Mouse (Mus musculus) hindbrain, embryonic 14.5 days (tissue): ENCODE measurements around the gene Boc. TPM values are rescaled to one million over a fixed set of nuclear protein-coding genes. Genes with fewer than 3 reads are reported as not detected.

Source experiments
- ATAC-seq: fragments of 200-750 bp; cut with Nextera tagmentation; 2 replicates; pipeline ENCODE4 v1.8.0; 2017; ENCODE audit warnings: moderate number of reproducible peaks, mild to moderate bottlenecking, moderate TSS enrichment, moderate library complexity; ENCODE audit not compliant: low FRiP score
- DNase-seq: peaks from one replicate; pipeline ENCODE4 v3.0.0-alpha.2; 2015; ENCODE audit warnings: low spot score
- H3K27ac ChIP-seq: fragments of 300-500 bp; sonication (generic); 2 replicates; pipeline ENCODE4 v1.5.1; 2014; ENCODE audit warnings: mild to moderate bottlenecking, moderate library complexity
- H3K27me3 ChIP-seq: fragments of 300-500 bp; sonication (generic); 2 replicates; pipeline ENCODE4 v1.6.1; 2014; ENCODE audit warnings: mild to moderate bottlenecking, low read length, mixed read lengths; ENCODE audit not compliant: control insufficient read depth, insufficient read depth
- H3K36me3 ChIP-seq: fragments of 300-500 bp; sonication (generic); replicated peaks from 2 replicates; pipeline ENCODE4 v1.6.1; 2014; ENCODE audit not compliant: control insufficient read depth, insufficient read depth
- H3K4me1 ChIP-seq: fragments of 300-500 bp; sonication (generic); replicated peaks from 2 replicates; pipeline ENCODE4 v1.6.1; 2014; ENCODE audit warnings: antibody characterized with exemption, low read length, mixed read lengths; ENCODE audit not compliant: control insufficient read depth, insufficient read depth
- H3K4me2 ChIP-seq: fragments of 300-500 bp; sonication (generic); replicated peaks from 2 replicates; pipeline ENCODE4 v1.6.1; 2014; ENCODE audit warnings: mild to moderate bottlenecking, moderate library complexity
- H3K4me3 ChIP-seq: fragments of 300-500 bp; sonication (generic); replicated peaks from 2 replicates; pipeline ENCODE4 v1.5.1; 2014; ENCODE audit warnings: mild to moderate bottlenecking, low read length
- H3K9ac ChIP-seq: fragments of 300-500 bp; sonication (generic); 2 replicates; pipeline ENCODE4 v1.6.1; 2014
- H3K9me3 ChIP-seq: fragments of 300-500 bp; sonication (generic); 2 replicates; pipeline ENCODE4 v1.6.1; 2016; ENCODE audit warnings: low read length; ENCODE audit not compliant: control insufficient read depth
- WGBS: fragments of 180-500 bp; shearing (Covaris S2); extraction: QIAGEN DNeasy Blood & Tissue Kit; methylation state at CpG from one replicate; pipeline ENCODE4 v1.1.7; 2014; 5-methylcytosine and 5-hydroxymethylcytosine counted together
- polyA plus RNA-seq: library from polyadenylated mRNA; unstranded; fragments of >200 nt; fragmentation: Nextera tagmentation; extraction: Ambion mirVana; gene quantifications from 2 replicates; pipeline ENCODE4 v1.2.1, GENCODE M21; 2014

The Boc gene
- polyA plus RNA-seq, 1 experiment from 2014 or later = 10.1 TPM

GRCm38 (mm10) chr16:44523595-44523994 is 35.1 kb downstream of the Boc start:
- no peak overlapping the region for H3K4me2 ChIP-seq
- peaks cover 21% of the 10 kb centered on the region for H3K4me1 ChIP-seq
- no peak overlapping the region for H3K4me3 ChIP-seq
- WGBS = 70% methylated on average over 7 of the region's 7 CpGs
- no peak overlapping the region for H3K9ac ChIP-seq
- no peak for ATAC-seq
- no peak overlapping the region for H3K27ac ChIP-seq
- no peaks in the 10 kb centered on the region for H3K9me3 ChIP-seq
- H3K36me3 ChIP-seq = no peaks in the 10 kb centered on the region; the same call in none of the 2 replicates
- no peaks in the 10 kb centered on the region for H3K27me3 ChIP-seq
- DNase-seq = no peak

- no peak overlapping the region for H3K9ac ChIP-seq
- WGBS = 76% methylated on average over 6 of the region's 6 CpGs
- ATAC-seq = peak; percentile 33; the same call in 1 of the 2 replicates
- no peaks in the 10 kb centered on the region for H3K9me3 ChIP-seq
- H3K4me1 ChIP-seq = 0 out of 2 replicates have a peak, but pooled peaks cover 6% of the 10 kb centered on the region
- peaks cover 10% of the 10 kb centered on the region for H3K36me3 ChIP-seq
- H3K27me3 ChIP-seq = no peaks in the 10 kb centered on the region
- no peak for DNase-seq
- H3K4me3 ChIP-seq = no peak overlapping the region
- no peak overlapping the region for H3K4me2 ChIP-seq
- 0 out of 2 replicates have a peak overlapping the region, but pooled peaks have one; percentile 14 for H3K27ac ChIP-seq
Observed at GRCm38 (mm10) chr16:44516498-44516897, 42.2 kb downstream of the Boc start.

GRCm38 (mm10) chr16:44510521-44511213 is 48.0 kb downstream of the Boc start:
- no peak for ATAC-seq
- H3K36me3 ChIP-seq = peaks cover 10% of the 10 kb centered on the region; the same call in 1 of the 2 replicates
- no peaks in the 10 kb centered on the region for H3K27me3 ChIP-seq
- no peaks in the 10 kb centered on the region; the same call in 1 of the 2 replicates for H3K4me1 ChIP-seq
- no peak overlapping the region for H3K9ac ChIP-seq
- H3K9me3 ChIP-seq = no peaks in the 10 kb centered on the region
- H3K4me2 ChIP-seq = no peak overlapping the region
- H3K27ac ChIP-seq = no peak overlapping the region
- 78% methylated on average over 13 of the region's 13 CpGs for WGBS
- DNase-seq = no peak
- no peak overlapping the region for H3K4me3 ChIP-seq

GRCm38 (mm10) chr16:44509458-44510344 is 49.0 kb downstream of the Boc start:
- no peaks in the 10 kb centered on the region; the same call in 1 of the 2 replicates for H3K4me1 ChIP-seq
- H3K9ac ChIP-seq = no peak overlapping the region
- ATAC-seq (peak; percentile 40; the same call in 1 of the 2 replicates), DNase-seq (no peak)
- peaks cover 6% of the 10 kb centered on the region; the same call in 1 of the 2 replicates for H3K36me3 ChIP-seq
- WGBS = 82% methylated on average over 7 of the region's 7 CpGs
- H3K4me3 ChIP-seq = no peak overlapping the region
- no peaks in the 10 kb centered on the region for H3K27me3 ChIP-seq
- no peak overlapping the region for H3K27ac ChIP-seq
- H3K9me3 ChIP-seq = 0 out of 2 replicates have a peak, but pooled peaks cover under 1% of the 10 kb centered on the region
- no peak overlapping the region for H3K4me2 ChIP-seq

- WGBS = 86% methylated on average over 13 of the region's 13 CpGs
- ATAC-seq = no peak
- Histone ChIP-seq H3K9me3 (0 out of 2 replicates have a peak, but pooled peaks cover 6% of the 10 kb centered on the region), H3K9ac (no peak overlapping the region), H3K4me2 (no peak overlapping the region), H3K4me3 (no peak overlapping the region), H3K36me3 (peaks cover 6% of the 10 kb centered on the region; the same call in 1 of the 2 replicates), H3K27me3 (no peaks in the 10 kb centered on the region), H3K27ac (no peak overlapping the region), H3K4me1 (no peaks in the 10 kb centered on the region; the same call in 1 of the 2 replicates)
- DNase-seq = no peak
Observed at GRCm38 (mm10) chr16:44508772-44509171, 49.9 kb downstream of the Boc start.

- DNase-seq = no peak
- no peak overlapping the region for H3K4me3 ChIP-seq
- ATAC-seq = no peak
- H3K9me3 ChIP-seq = 0 out of 2 replicates have a peak, but pooled peaks cover 6% of the 10 kb centered on the region
- no peak overlapping the region for H3K27ac ChIP-seq
- WGBS = 85% methylated on average over 5 of the region's 5 CpGs
- peaks cover 5% of the 10 kb centered on the region; the same call in 1 of the 2 replicates for H3K36me3 ChIP-seq
- no peak overlapping the region for H3K9ac ChIP-seq
- H3K4me1 ChIP-seq = peaks cover 5% of the 10 kb centered on the region; the same call in 1 of the 2 replicates
- no peaks in the 10 kb centered on the region for H3K27me3 ChIP-seq
- no peak overlapping the region for H3K4me2 ChIP-seq
Observed at GRCm38 (mm10) chr16:44508025-44508424, 50.7 kb downstream of the Boc start.

- peak overlapping the region; percentile 47; the same call in 1 of the 2 replicates for H3K27ac ChIP-seq
- 64% methylated on average over 10 of the region's 10 CpGs for WGBS
- no peak overlapping the region for H3K4me2 ChIP-seq
- H3K36me3 ChIP-seq = no peaks in the 10 kb centered on the region
- H3K27me3 ChIP-seq = no peaks in the 10 kb centered on the region
- no peak overlapping the region for H3K9ac ChIP-seq
- H3K4me1 ChIP-seq = peaks cover 6% of the 10 kb centered on the region; the same call in 1 of the 2 replicates
- DNase-seq = peak; percentile 56
- ATAC-seq = peak; percentile 64; the same call in 1 of the 2 replicates
- no peak overlapping the region for H3K4me3 ChIP-seq
- H3K9me3 ChIP-seq = 0 out of 2 replicates have a peak, but pooled peaks cover 6% of the 10 kb centered on the region
Observed at GRCm38 (mm10) chr16:44507027-44507929, 51.4 kb downstream of the Boc start.

- H3K9ac ChIP-seq = no peak overlapping the region
- no peak overlapping the region for H3K4me3 ChIP-seq
- H3K36me3 ChIP-seq = peaks cover 10% of the 10 kb centered on the region
- ATAC-seq (no peak), DNase-seq (no peak)
- WGBS = 85% methylated on average over 1 of the region's 1 CpGs
- 0 out of 2 replicates have a peak, but pooled peaks cover 6% of the 10 kb centered on the region for H3K9me3 ChIP-seq
- H3K4me1 ChIP-seq = peaks cover 6% of the 10 kb centered on the region; the same call in 1 of the 2 replicates
- H3K27me3 ChIP-seq = no peaks in the 10 kb centered on the region
- H3K27ac ChIP-seq = no peak overlapping the region
- no peak overlapping the region for H3K4me2 ChIP-seq
Observed at GRCm38 (mm10) chr16:44505243-44505642, 53.5 kb downstream of the Boc start.
